Mouse (Mus musculus) embryo, embryonic 11.5 days (tissue): ENCODE results near the gene Fzd5.

ENCODE experiments used
- DNase-seq: peaks from one replicate; pipeline ENCODE4 v3.0.0-alpha.2; 2012; ENCODE audit warnings: low read depth, low spot score

The Fzd5 gene

GRCm38 (mm10) chr1:64737502-64738179 lies at the start of gene Fzd5:
Fzd5 (minus strand) TSS chr1:64737751.
- DNase-seq, result peak; percentile 89

- no peak for DNase-seq
These were observed 42.3 kb upstream of the Fzd5 start for GRCm38 (mm10) chr1:64779863-64780262.

- no peak for DNase-seq
These were observed 41.9 kb upstream of the Fzd5 start for GRCm38 (mm10) chr1:64779415-64779814.

- no peak for DNase-seq
These were observed 35.8 kb upstream of the Fzd5 start for GRCm38 (mm10) chr1:64773305-64773704.

- no peak for DNase-seq
These were observed 32.6 kb upstream of the Fzd5 start for GRCm38 (mm10) chr1:64770169-64770568.

- DNase-seq, result no peak
These were observed 24.1 kb upstream of the Fzd5 start for GRCm38 (mm10) chr1:64761646-64762045.

- no peak for DNase-seq
These were observed 20.2 kb upstream of the Fzd5 start for GRCm38 (mm10) chr1:64757766-64758165.

GRCm38 (mm10) chr1:64757254-64757653 lies 19.7 kb upstream of the Fzd5 start:
- DNase-seq, result no peak

- no peak for DNase-seq
These were observed 19.1 kb upstream of the Fzd5 start for GRCm38 (mm10) chr1:64756640-64757030.

GRCm38 (mm10) chr1:64755971-64756639 lies 18.6 kb upstream of the Fzd5 start:
- DNase-seq, result no peak

- no peak for DNase-seq
These were observed 17.1 kb upstream of the Fzd5 start for GRCm38 (mm10) chr1:64754658-64755057.

GRCm38 (mm10) chr1:64753668-64754067 lies 16.1 kb upstream of the Fzd5 start:
- DNase-seq, result no peak

GRCm38 (mm10) chr1:64753109-64753508 lies 15.6 kb upstream of the Fzd5 start:
- no peak for DNase-seq

GRCm38 (mm10) chr1:64744616-64745015 lies 7.1 kb upstream of the Fzd5 start:
- DNase-seq, result no peak

GRCm38 (mm10) chr1:64742741-64743408 lies 5.3 kb upstream of the Fzd5 start:
- DNase-seq, result no peak

GRCm38 (mm10) chr1:64738661-64739082 lies 1.1 kb upstream of the Fzd5 start:
- DNase-seq, result no peak

GRCm38 (mm10) chr1:64738180-64738555 lies 617 bp upstream of the Fzd5 start:
- DNase-seq, result no peak

GRCm38 (mm10) chr1:64736681-64737501 lies 660 bp downstream of the Fzd5 start:
- DNase-seq, result no peak

GRCm38 (mm10) chr1:64735781-64736680 lies 1.5 kb downstream of the Fzd5 start:
- no peak for DNase-seq

GRCm38 (mm10) chr1:64734771-64735750 lies 2.5 kb downstream of the Fzd5 start:
- DNase-seq, result no peak
